Mouse (Mus musculus) inflammation-experienced regulatory T-cells, adult 16 weeks (primary cell): ENCODE measurements around the gene Zfp934. TPM values are rescaled to one million over a fixed set of nuclear protein-coding genes. Genes with fewer than 3 reads are reported as not detected.

Experiments
- polyA plus RNA-seq: library from polyadenylated mRNA; unstranded; fragments of 100-300 nt; shearing (Covaris generic); gene quantifications from one replicate; pipeline ENCODE4 v1.2.1, GENCODE M21; 2017

Zfp934 gene
- polyA plus RNA-seq = 10.9 TPM

DNA sequence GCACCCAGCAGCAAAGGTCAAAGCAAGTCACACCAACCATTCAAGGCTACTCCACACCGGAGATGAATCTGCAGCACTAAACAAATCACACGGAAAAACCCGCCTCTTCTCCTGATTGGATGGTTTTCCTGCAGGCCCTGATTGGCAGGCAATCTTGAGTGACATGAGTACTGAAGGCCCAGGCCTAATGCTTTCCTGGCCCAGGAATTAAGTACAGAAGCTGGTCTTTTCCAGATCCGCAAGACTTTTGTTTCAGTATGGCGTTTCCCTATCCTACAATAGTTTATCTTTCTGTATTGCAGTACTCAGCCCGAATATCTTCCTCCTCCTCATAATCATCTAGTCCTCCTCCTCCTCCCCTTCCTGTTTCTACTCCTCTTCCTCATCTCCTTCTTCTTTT lies at the start of gene Zfp934:
Zfp934 (minus strand) TSS at position 101 of the 400 bp plus-strand sequence.

DNA sequence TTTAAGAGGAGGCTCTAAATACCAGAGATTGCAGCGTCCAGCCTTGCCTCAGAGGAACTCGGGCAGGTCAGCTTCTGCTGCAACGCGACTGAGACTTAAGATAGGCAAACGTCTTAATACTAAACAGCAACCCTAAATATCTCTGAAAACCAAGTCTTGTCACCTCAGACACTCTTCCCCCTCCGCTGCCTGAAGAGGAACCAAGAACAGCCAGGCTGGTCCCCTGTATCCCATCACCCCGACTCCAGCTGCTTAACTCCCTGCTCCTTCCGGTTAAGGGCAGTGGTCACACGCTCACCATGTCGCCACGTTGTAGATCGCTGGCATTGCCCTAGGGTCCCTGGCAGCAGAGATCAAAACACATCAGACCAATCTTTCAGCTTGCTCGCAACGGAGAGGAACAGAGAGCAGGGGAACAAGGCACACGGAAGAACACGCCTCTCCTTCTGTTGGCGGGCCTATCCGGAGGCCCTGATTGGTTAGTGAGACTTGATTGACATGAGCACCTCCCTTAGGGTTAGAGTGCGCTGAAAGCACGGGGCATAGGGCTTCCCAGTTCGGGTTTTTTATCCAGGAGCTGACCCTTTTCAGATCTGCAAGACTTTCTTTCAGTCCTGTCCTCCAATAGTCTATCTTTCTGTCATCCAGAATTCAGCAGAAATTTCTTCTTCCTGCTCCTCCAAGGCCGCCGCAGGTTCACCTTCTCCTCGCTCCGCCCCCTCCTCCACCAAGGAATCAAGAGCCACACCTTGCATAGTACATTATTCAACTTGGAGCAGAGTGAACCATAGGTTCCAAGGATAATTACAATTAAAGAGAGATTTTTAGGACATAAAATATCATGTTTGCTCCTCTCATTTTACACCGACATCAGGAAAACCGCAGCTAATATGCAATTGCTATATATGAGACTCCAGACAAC lies 12.5 kb downstream of the Zfp934 start, which contains the start of gene Zfp935:
Zfp935 (minus strand) TSS at position 323 of the 922 bp plus-strand sequence.

DNA sequence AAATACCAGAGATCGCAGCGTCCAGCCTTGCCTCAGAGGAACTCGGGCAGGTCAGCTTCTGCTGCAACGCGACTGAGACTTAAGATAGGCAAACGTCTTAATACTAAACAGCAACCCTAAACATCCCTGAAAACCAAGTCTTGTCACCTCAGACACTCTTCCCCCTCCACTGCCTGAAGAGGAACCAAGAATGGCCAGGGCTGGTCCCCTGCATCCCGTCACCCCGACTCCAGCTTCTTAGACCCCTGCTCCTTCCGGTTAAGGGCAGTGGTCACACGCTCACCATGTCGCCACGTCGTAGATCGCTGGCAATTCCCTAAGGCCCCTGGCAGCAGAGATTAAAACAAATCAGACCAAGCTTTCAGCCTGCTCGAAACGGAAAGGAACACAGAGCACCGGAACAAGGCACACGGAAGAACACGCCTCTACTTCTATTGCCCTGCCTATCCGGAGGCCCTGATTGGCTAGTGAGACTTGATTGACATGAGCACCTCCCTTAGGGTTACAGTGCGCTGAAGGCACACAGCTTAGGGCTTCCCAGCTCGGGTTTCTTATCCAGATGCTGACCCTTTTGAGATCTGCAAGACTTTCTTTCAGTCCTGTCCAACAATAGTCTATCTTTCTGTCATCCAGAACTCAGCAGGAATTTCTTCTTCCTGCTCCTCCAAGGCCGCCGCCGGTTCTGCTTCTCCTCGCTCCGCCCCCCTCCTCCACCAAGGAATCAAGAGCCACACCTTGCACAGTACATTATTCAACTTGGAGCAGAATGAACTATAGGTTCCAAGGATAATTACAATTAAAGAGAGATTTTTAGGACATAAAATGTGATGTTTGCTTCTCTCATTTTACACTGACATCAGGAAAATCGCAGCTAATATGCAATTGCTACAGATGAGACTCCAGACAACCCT lies 104.3 kb downstream of the Zfp934 start, which contains the start of gene Gm49359:
Gm49359 (minus strand) TSS at position 409 of the 911 bp plus-strand sequence.

Other genes with a start within 250 kb of the Zfp934 start
- gene Gm3604, start 188.0 kb downstream of the Zfp934 start, polyA plus RNA-seq = 5.9 TPM
- gene Gm49359, start 104.4 kb downstream of the Zfp934 start, polyA plus RNA-seq = 17.9 TPM
- not detected for gene Zfp935, start 12.7 kb downstream of the Zfp934 start, polyA plus RNA-seq
- 3.1 TPM for gene 6720489N17Rik, start 53.0 kb upstream of the Zfp934 start, polyA plus RNA-seq
- gene Platr25, start 189.5 kb upstream of the Zfp934 start, polyA plus RNA-seq = 18.9 TPM
- gene Gm5141, start 214.6 kb upstream of the Zfp934 start, polyA plus RNA-seq = 6.7 TPM